Mouse (Mus musculus) gastrocnemius, adult 18-20 months (tissue): ENCODE results near the gene Klhl3. TPM values are rescaled to one million over a fixed set of nuclear protein-coding genes. Genes with fewer than 3 reads are reported as not detected.
A peak's percentile ranks its signal among the peaks of the same experiment; 100 is the strongest.
"Not testable (repeated sequence)": the region's sequence is repeated elsewhere in the genome, so short reads cannot be mapped to it uniquely, and the experiment has no call there.

ENCODE experiments used
- DNase-seq: peaks from one replicate; pipeline ENCODE4 v3.0.0; 2021; ENCODE audit warnings: low spot score
- long read RNA-seq, 2 experiments: library from polyadenylated mRNA; stranded (forward); transcript quantifications; one replicate each; pipeline ENCODE4 v2.0.0; 2021
- total RNA-seq, 2 experiments: library from RNA; stranded (reverse); gene quantifications; 2 replicates each; pipeline ENCODE4 v1.2.3; 2021

Gene Klhl3
- total RNA-seq: under 1 TPM; 0.26 to 0.78 TPM
- long read RNA-seq, experiment 1: 0 reads
- long read RNA-seq, experiment 2: 0 reads

- DNase-seq: peak; percentile 45
Measured at GRCm38 (mm10) chr13:58113061-58113900, at the start of gene Klhl3. Gene Klhl3, minus strand, starts transcription at chr13:58113592.

GRCm38 (mm10) chr13:58160761-58161160 lies 47.4 kb upstream of the Klhl3 start:
- no peak for DNase-seq

GRCm38 (mm10) chr13:58158099-58158912 lies 44.9 kb upstream of the Klhl3 start:
- peak; percentile 87 for DNase-seq

GRCm38 (mm10) chr13:58157447-58158098 lies 44.2 kb upstream of the Klhl3 start, which contains the start of gene Idnk:
Gene Idnk, plus strand, starts transcription at chr13:58157649.
- peak; percentile 90 for DNase-seq

GRCm38 (mm10) chr13:58157036-58157435 lies 43.6 kb upstream of the Klhl3 start:
- DNase-seq: no peak

GRCm38 (mm10) chr13:58156031-58156430 lies 42.6 kb upstream of the Klhl3 start:
- DNase-seq: no peak

GRCm38 (mm10) chr13:58150442-58150841 lies 37.0 kb upstream of the Klhl3 start:
- DNase-seq: no peak

GRCm38 (mm10) chr13:58149629-58150028 lies 36.2 kb upstream of the Klhl3 start:
- DNase-seq: no peak

GRCm38 (mm10) chr13:58149033-58149558 lies 35.7 kb upstream of the Klhl3 start:
- no peak for DNase-seq

- peak; percentile 6 for DNase-seq
Measured at GRCm38 (mm10) chr13:58148256-58148831, 35.0 kb upstream of the Klhl3 start.

GRCm38 (mm10) chr13:58147760-58148159 lies 34.4 kb upstream of the Klhl3 start:
- DNase-seq: no peak

GRCm38 (mm10) chr13:58146603-58147002 lies 33.2 kb upstream of the Klhl3 start:
- not testable (repeated sequence) for DNase-seq

GRCm38 (mm10) chr13:58131692-58132091 lies 18.3 kb upstream of the Klhl3 start:
- no peak for DNase-seq

- DNase-seq: no peak
Measured at GRCm38 (mm10) chr13:58129687-58130246, 16.4 kb upstream of the Klhl3 start.

- DNase-seq: peak; percentile 96
Measured at GRCm38 (mm10) chr13:58128768-58129671, 15.6 kb upstream of the Klhl3 start.

GRCm38 (mm10) chr13:58128396-58128767 lies 15.0 kb upstream of the Klhl3 start, which contains the start of gene Hnrnpa0:
Gene Hnrnpa0, minus strand, starts transcription at chr13:58128556.
- DNase-seq: peak; percentile 92

GRCm38 (mm10) chr13:58127766-58128361 lies 14.5 kb upstream of the Klhl3 start:
- peak; percentile 41 for DNase-seq

- no peak for DNase-seq
Measured at GRCm38 (mm10) chr13:58126862-58127765, 13.7 kb upstream of the Klhl3 start.
